Mouse (Mus musculus): ENCODE results near the gene Amigo1. TPM values are rescaled to one million over a fixed set of nuclear protein-coding genes. Genes with fewer than 3 reads are reported as not detected.

Amigo1 gene
- total and polyA plus RNA-seq, 3 experiments, result 4.6 to 9.5 TPM; not detected in 1

- peak within 1 kb of the TSS; percentile 78 for H3K27ac ChIP-seq (ENCODE audit: control insufficient read depth, low read depth, low read length)
- peaks cover 0 to 8% of the 10 kb centered on the region in 2 experiments; a peak in 2 of 4 replicates for H3K36me3 ChIP-seq (ENCODE audit: control insufficient read depth in 1 of 2, insufficient read depth in 2 of 2, low read length in 2 of 2)
- no peaks in the 10 kb centered on the region for H3K9me3 ChIP-seq (replicated peaks; ENCODE audit: insufficient read depth, low read length)
- peak within 1 kb of the TSS; percentile 78 to 93 for H3K4me3 ChIP-seq (ENCODE audit: control insufficient read depth in 1 of 2, insufficient read depth in 1 of 2, low read depth in 2 of 2, low read length in 2 of 2)
- DNase-seq (ENCODE audit: low read depth, low spot score), result peak; percentile 86
- peak in 2 of 3 experiments; percentile 34 to 45; a peak in 4 of 6 replicates for TF ChIP-seq CTCF (IDR thresholded peaks at IDR 0.05 in 2 of 3, conservative IDR thresholded peaks at IDR 0.05 in 1 of 3; ENCODE audit: control insufficient read depth in 1 of 3, insufficient read depth in 1 of 3, low read depth in 2 of 3, low read length in 3 of 3, poor library complexity in 1 of 3, severe bottlenecking in 1 of 3)
- 0 out of 2 replicates have a peak, but pooled peaks have one; percentile 2 for TF ChIP-seq ETS1 (IDR thresholded peaks at IDR 0.05; ENCODE audit: low read depth, low read length)
- TF ChIP-seq HCFC1 (IDR thresholded peaks at IDR 0.05; ENCODE audit: low read depth, low read length), result peak; percentile 26; the same call in 1 of the 2 replicates
- no peak for TF ChIP-seq GATA1 (IDR thresholded peaks at IDR 0.05; ENCODE audit: low read depth, low read length)
- no peak for TF ChIP-seq MAZ (IDR thresholded peaks at IDR 0.05; ENCODE audit: low read depth, low read length)
- TF ChIP-seq ZNF384 (IDR thresholded peaks at IDR 0.05; ENCODE audit: low read depth, low read length), result no peak
- H3K9ac ChIP-seq (ENCODE audit: control insufficient read depth, low read depth, low read length, poor library complexity, severe bottlenecking), result peak within 1 kb of the TSS; percentile 93
- H3K4me1 ChIP-seq (ENCODE audit: control insufficient read depth in 1 of 2, insufficient read depth in 2 of 2, low read length in 2 of 2), result peaks cover 2 to 9% of the 10 kb centered on the region in 2 experiments; a peak in 2 of 4 replicates
- no peaks in the 10 kb centered on the region for H3K27me3 ChIP-seq (ENCODE audit: control insufficient read depth in 1 of 2, insufficient read depth in 2 of 2, low read length in 2 of 2)
- peaks cover 8% of the 10 kb centered on the region for H3K79me2 ChIP-seq (ENCODE audit: control insufficient read depth, insufficient read depth, low read length, poor library complexity)
Measured at GRCm38 (mm10) chr3:108210771-108211139, 24.6 kb downstream of the Amigo1 start, which contains the start of gene Atxn7l2. Gene Atxn7l2, minus strand, starts transcription at chr3:108210934.

GRCm38 (mm10) chr3:108211845-108212244 lies 25.7 kb downstream of the Amigo1 start:
- Histone ChIP-seq H3K9me3 (replicated peaks; ENCODE audit: insufficient read depth, low read length) (no peaks in the 10 kb centered on the region), H3K4me1 (ENCODE audit: control insufficient read depth in 1 of 2, insufficient read depth in 2 of 2, low read length in 2 of 2) (peaks cover 2 to 9% of the 10 kb centered on the region in 2 experiments; a peak in 2 of 4 replicates), H3K27me3 (ENCODE audit: control insufficient read depth in 1 of 2, insufficient read depth in 2 of 2, low read length in 2 of 2) (peaks cover 0 to 1% of the 10 kb centered on the region in 2 experiments; a peak in 1 of 4 replicates), H3K9ac (ENCODE audit: control insufficient read depth, low read depth, low read length, poor library complexity, severe bottlenecking) (no peak overlapping the region), H3K4me3 (ENCODE audit: control insufficient read depth in 1 of 2, insufficient read depth in 1 of 2, low read depth in 2 of 2, low read length in 2 of 2) (no peak overlapping the region), H3K27ac (ENCODE audit: control insufficient read depth, low read depth, low read length) (no peak overlapping the region), H3K36me3 (ENCODE audit: control insufficient read depth in 1 of 2, insufficient read depth in 2 of 2, low read length in 2 of 2) (peaks cover 0 to 8% of the 10 kb centered on the region in 2 experiments; a peak in 2 of 4 replicates), H3K79me2 (ENCODE audit: control insufficient read depth, insufficient read depth, low read length, poor library complexity) (peaks cover 8% of the 10 kb centered on the region)
- TF ChIP-seq POLR2A (IDR thresholded peaks at IDR 0.05; ENCODE audit: control insufficient read depth in 1 of 2, insufficient read depth in 1 of 2, low read depth in 1 of 2, low read length in 2 of 2, poor library complexity in 1 of 2), result no peak
- TF ChIP-seq RCOR1 (IDR thresholded peaks at IDR 0.05; ENCODE audit: low read depth, low read length), result no peak
- TF ChIP-seq TAL1 (IDR thresholded peaks at IDR 0.05; ENCODE audit: low read length), result no peak
- no peak for TF ChIP-seq ETS1 (IDR thresholded peaks at IDR 0.05; ENCODE audit: low read depth, low read length)
- TF ChIP-seq UBTF (IDR thresholded peaks at IDR 0.05; ENCODE audit: borderline replicate concordance, insufficient read depth, low read depth, low read length), result no peak
- no peak for TF ChIP-seq NELFE (IDR thresholded peaks at IDR 0.05; ENCODE audit: low read depth, low read length)
- TF ChIP-seq TCF12 (IDR thresholded peaks at IDR 0.05; ENCODE audit: low read depth, low read length), result no peak
- no peak for TF ChIP-seq MYC (IDR thresholded peaks at IDR 0.05; ENCODE audit: low read depth, low read length)
- TF ChIP-seq ZNF384 (IDR thresholded peaks at IDR 0.05; ENCODE audit: low read depth, low read length), result no peak
- no peak for TF ChIP-seq RAD21 (IDR thresholded peaks at IDR 0.05; ENCODE audit: low read depth, low read length)
- no peak for TF ChIP-seq POLR2AphosphoS5 (IDR thresholded peaks at IDR 0.05; ENCODE audit: borderline replicate concordance, low read depth, low read length)
- TF ChIP-seq MEF2A (IDR thresholded peaks at IDR 0.05; ENCODE audit: extremely low read depth, insufficient replicate concordance, low read depth, low read length, poor library complexity, severe bottlenecking), result no peak
- no peak for TF ChIP-seq CHD2 (IDR thresholded peaks at IDR 0.05; ENCODE audit: low read length)
- TF ChIP-seq POLR2AphosphoS2 (IDR thresholded peaks at IDR 0.05; ENCODE audit: low read length), result no peak
- TF ChIP-seq MXI1 (IDR thresholded peaks at IDR 0.05; ENCODE audit: low read depth, low read length), result no peak
- no peak for TF ChIP-seq TBP (IDR thresholded peaks at IDR 0.05; ENCODE audit: low read depth, low read length)
- no peak for TF ChIP-seq JUND (IDR thresholded peaks at IDR 0.05; ENCODE audit: low read depth, low read length)
- DNase-seq (ENCODE audit: low read depth, low spot score), result no peak

Data from MEL (cell line).